Mouse (Mus musculus) cerebellum, postnatal 10 days (tissue): Measurements from ENCODE around the gene Ptprb.

Experiments
- DNase-seq, 2 experiments: peaks; one replicate each; pipeline ENCODE4 v3.0.0; 2021; ENCODE audit warnings: mixed read lengths in 2 of 2

Ptprb gene

DNA sequence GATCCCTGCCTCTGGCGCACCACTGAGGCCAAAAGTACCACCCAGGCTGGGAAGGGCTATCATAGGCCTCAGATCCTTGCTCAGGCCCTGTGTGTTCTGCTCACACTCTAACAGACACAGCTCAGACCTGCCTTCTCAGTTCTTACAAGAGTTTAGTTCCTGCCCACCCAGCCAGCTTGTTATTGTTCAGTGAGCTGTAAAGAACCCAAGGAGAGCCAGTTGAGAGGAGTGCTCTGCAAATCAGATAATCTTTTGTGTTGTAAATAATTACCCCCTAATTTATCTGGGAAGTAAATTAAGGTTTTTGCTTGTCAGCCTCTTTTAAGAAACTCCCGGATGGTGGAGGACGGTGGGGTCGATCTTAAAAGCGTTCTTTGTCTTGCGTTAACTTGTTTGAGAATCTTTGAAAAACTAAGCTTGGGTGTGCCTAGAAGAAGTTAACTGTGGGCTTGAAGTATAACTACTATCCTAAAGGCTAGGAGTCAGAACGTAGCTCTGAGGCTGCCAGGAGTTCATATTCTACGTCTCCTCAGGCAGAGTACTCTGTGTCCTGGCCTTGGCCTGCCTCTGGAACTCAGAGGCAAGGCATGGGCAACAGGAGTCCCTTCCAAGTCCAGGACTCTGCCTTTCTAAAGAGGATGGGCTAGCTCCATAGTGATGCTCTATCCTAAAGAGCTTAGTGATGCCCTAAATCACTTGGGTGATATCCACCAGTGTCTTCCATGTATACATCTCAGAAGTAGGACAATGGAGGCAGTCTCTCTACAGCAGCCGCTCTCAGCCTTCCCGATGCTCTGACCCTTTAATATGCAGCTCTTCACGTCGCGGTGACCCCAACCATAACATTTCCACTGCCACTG is 107.7 kb downstream of the Ptprb start:
- no peak for DNase-seq

- DNase-seq: no peak
These were observed 109.1 kb downstream of the Ptprb start for GRCm38 (mm10) chr10:116384401-116384800.

DNA sequence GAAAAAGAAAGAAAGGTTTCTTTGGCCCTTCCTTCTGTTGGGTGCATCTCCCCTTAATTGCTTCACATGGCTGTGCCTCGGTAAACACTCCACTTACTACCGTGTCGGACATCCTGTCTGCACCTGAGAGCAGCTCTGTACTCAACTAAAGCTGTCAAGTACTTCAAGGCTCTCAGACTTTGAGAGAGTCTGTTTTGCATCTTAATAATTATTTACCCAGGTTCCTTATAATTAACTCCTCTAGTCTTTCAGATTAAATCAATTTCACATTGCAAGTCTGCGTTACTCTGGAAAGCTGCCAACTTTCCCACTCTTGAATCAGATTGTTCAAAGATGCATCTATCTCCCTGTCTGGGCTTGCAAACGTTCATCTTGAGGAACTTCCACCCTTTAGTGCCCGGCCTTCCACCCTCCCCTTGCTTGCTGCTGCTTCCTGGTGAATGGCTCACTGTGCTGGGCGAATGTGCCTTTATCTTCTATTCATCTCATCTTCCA is 111.1 kb downstream of the Ptprb start:
- DNase-seq: peak; percentile 37 to 67

GRCm38 (mm10) chr10:116388840-116389239 is 113.5 kb downstream of the Ptprb start:
- no peak for DNase-seq

- peak in 1 of 2 experiments; percentile 20 for DNase-seq
These were observed 118.6 kb downstream of the Ptprb start for GRCm38 (mm10) chr10:116393790-116394475.

GRCm38 (mm10) chr10:116394585-116394984 is 119.3 kb downstream of the Ptprb start:
- peak in 1 of 2 experiments; percentile 46 for DNase-seq

DNA sequence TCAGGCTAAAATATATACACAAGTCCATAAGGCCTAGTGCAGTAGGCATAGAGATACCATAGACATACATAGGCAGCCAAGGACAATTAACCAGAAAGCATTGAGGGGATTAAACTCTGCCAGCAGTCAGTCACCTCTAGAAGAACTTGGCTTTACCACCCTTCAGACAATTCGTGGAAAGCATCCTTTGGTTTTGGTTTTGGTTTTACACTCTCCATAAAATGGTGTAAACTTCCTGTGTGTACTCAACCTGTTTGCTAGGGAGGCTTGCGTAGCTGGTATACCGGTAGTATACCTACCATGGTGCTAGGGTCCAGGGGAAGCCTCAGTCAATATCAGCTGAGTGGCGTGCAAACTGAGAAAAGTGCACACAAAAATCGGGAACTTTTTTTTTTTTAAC is 121.0 kb downstream of the Ptprb start:
- no peak for DNase-seq

- no peak for DNase-seq
These were observed 121.6 kb downstream of the Ptprb start for GRCm38 (mm10) chr10:116396966-116397365.

- peak; percentile 19 to 23 for DNase-seq
These were observed 122.2 kb downstream of the Ptprb start for GRCm38 (mm10) chr10:116397573-116397972.

- no peak for DNase-seq
These were observed 122.7 kb downstream of the Ptprb start for GRCm38 (mm10) chr10:116397973-116398372.

GRCm38 (mm10) chr10:116402742-116403425 is 127.6 kb downstream of the Ptprb start:
- DNase-seq: peak; percentile 29 to 54

DNA sequence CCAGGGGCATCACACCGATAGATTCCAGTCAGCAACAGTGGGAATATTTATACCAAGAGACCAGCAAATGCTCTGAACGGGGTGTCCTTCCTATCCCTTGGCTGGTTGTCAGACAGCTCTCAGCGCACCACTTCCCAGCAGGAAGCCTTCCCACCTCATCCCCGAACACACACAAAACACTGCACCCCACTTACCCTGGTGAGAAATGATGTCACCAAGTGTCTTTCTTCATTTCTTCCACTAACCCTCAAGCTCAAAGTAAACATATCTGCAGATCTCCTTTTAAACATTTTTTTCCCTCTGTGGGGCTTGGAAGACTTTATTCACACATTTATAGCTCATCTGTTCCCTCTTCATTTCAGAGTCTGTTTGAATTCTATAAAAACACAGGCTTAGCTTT is 128.4 kb downstream of the Ptprb start:
- DNase-seq: no peak

GRCm38 (mm10) chr10:116405011-116405410 is 129.7 kb downstream of the Ptprb start:
- DNase-seq: no peak

DNA sequence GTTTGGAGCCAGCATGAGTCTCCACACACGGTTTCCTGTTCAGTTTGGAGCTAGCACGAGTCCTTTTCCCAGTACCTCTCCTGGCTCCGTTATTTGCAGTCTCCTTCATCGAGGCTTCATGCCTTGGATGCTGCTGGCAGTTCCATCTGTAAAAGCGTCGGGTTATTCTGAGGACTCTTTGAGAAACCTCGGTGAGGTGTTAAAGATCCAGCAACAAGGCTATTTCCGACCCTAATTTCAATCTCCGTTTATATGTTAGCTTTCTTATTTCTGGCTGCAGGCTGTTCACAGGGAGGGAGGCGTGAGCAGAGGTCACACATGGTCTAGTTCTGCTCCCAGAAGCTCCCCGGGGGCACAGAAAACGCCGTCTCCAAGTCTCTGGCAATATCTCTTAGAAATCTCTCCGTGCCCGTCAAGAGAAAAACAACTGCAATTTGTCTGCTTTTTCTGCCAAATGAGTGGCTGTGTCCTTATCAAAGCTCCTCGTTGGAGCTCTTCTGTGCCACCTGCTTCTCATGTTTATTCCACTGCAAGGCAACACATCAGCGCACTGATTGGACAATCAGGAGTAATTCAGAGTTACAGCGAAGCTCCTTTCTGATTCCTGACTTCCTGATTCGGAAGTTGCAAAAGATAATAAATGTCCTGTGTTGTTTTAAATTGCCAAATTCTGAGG is 132.5 kb downstream of the Ptprb start:
- DNase-seq: peak; percentile 23 to 32

- no peak for DNase-seq
These were observed 135.5 kb downstream of the Ptprb start for GRCm38 (mm10) chr10:116410826-116411225.

DNA sequence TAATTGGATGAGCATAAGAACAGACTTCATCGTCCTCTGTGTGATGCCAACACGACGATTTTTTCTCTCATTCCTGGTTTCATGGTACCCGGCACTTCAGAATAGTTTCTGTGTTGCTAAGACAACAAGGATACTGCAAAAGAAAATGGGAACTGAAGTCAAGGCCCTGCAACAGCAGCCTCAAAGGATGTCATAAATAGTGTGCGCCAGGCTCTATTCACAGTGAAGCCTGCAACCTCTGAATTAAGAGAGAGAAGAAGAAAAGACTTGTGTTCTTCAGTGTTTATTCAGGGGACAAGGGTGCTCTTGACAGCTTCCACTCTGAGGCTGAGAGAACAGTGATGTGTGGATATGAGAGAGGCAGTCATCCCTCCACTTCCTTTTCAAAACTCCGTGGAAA is 140.8 kb downstream of the Ptprb start:
- no peak for DNase-seq

DNA sequence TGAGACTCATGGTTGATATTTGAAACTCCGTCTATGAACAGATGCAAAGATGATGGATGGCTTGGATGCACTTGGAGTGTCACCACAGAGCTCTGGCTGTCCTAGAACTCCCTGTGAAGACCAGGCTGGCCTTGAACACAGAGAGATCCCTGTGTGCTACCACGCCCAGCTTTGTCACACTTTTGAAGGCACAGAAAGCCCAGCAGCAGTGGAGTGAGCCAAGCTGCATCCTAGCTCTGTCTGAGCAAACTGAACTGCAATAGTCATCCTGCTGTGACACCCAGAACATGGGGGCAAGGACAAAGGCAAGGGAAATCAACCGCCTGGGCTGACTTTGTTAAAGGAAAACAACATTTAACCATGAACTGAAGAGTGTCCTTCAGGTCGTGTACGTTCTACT is 141.4 kb downstream of the Ptprb start:
- no peak for DNase-seq

- DNase-seq: no peak
These were observed 142.9 kb downstream of the Ptprb start for GRCm38 (mm10) chr10:116418121-116418726.

GRCm38 (mm10) chr10:116420976-116421375 is 145.7 kb downstream of the Ptprb start:
- no peak for DNase-seq

DNA sequence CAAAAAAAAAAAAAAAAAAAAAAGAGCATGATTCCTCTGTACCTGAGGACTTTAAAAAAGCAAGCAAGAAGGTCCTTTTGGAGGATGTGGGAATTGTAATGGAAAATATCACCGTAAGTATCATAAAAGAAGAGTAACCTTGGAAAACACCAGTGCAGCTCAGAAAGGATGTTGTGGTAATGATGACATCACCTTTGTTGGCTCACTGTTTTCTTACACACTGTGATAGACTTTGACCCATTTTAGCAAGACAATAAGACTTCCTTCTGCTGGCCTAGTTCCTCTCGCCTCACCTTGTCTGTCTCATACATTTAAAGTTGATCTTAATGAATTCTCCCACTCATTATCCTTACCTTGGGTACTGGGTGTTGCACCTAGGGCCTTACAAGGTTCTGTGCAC is 147.2 kb downstream of the Ptprb start:
- no peak for DNase-seq

GRCm38 (mm10) chr10:116424921-116425320 is 149.6 kb downstream of the Ptprb start:
- peak; percentile 74 to 81 for DNase-seq

DNA sequence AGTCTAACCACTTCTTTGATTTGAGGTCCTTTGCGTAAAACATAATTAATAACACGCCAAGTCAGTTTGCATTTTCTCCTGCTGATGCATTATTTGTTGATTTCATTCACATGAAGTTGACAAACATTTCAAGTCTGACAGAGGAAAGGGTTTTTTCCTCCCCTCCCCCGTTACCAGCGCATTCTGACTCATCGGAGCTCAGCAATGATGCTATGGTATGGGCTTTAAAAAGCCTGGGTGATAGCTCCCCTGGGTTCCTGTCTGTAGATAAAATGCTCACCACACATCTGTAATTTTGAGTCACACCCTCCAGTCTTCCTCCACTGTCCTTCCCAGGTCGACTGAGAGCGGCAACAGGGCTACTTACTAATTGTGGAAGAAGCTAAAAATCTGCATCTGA is 150.9 kb downstream of the Ptprb start:
- no peak for DNase-seq
